Mouse (Mus musculus): Measurements from ENCODE around the gene Rsf1.

GRCm38 (mm10) chr7:97714651-97715050, 135.0 kb downstream of the Rsf1 start:
- no peak for TF ChIP-seq CTCF (IDR thresholded peaks at IDR 0.05; ENCODE audit: low read depth)
- TF ChIP-seq EP300 (IDR thresholded peaks at IDR 0.05; ENCODE audit: low read depth): no peak
